Mouse (Mus musculus): ENCODE results near the gene Cxcl16.
"Not testable (repeated sequence)": the region's sequence is repeated elsewhere in the genome, so short reads cannot be mapped to it uniquely, and the experiment has no call there.

Cxcl16 gene

GRCm38 (mm10) chr11:70459601-70460101 lies at the start of gene Cxcl16:
Cxcl16 (minus strand) TSS chr11:70459984.
- no peak for DNase-seq

GRCm38 (mm10) chr11:70506962-70507515 lies 47.3 kb upstream of the Cxcl16 start:
- DNase-seq, result no peak

DNA sequence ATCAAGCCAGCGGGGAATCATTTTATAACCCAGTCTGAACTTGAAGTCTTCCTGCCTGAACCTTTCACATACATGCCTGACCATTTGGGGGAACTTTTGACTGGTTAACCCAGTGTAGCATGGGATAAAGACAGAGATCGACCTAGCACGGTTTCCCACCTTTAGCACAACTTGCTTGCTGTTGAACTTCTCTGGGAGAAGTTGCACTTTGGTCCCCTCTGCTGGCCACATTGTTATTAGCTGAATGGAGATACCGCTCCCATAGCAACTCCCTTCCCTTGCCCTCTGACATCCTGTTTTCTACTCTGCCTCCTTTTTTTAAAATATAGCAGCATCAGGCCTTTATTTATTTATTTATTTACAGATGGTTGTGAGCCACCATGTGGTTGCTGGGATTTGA lies 46.6 kb upstream of the Cxcl16 start:
- DNase-seq, result no peak

- no peak for DNase-seq
Measured at GRCm38 (mm10) chr11:70504970-70505369, 45.2 kb upstream of the Cxcl16 start, which contains the start of gene Tm4sf5. Tm4sf5 (plus strand) TSS chr11:70505244.

DNA sequence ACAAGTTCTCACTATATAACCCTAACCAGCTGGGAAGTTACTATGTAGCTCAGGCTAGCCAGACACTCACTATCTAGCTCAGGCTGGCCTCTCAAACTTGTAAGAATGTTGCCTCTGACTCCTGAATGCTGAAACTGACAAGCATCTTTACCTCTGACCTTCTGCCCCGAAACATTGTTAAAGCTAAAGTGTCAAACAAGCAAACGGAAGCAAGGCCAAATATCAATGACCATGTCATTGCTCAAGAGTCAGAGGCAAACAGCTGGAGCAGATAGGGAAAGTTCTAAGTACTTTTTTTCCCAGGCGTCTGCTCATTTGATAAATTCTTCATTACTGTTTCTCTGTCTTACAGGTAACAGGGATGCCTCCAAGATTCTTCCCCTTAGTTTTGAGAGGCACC lies 42.2 kb upstream of the Cxcl16 start:
- DNase-seq, result no peak

DNA sequence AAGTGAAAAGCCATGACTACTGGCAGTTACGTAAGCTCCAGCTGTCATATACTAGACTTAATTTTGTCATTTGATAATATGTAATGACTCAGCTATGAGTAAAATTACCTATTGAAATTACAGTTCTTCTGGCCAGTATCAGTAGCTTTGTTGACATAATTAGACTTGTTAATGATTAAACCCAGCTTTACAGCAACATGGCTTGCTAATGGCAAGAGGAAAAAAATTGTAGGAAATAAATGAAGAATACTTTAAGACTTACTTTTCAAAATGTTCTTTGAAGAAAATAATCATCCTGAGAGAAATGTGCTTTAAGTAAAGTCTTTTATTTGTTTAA lies 40.7 kb upstream of the Cxcl16 start:
- DNase-seq, result no peak

DNA sequence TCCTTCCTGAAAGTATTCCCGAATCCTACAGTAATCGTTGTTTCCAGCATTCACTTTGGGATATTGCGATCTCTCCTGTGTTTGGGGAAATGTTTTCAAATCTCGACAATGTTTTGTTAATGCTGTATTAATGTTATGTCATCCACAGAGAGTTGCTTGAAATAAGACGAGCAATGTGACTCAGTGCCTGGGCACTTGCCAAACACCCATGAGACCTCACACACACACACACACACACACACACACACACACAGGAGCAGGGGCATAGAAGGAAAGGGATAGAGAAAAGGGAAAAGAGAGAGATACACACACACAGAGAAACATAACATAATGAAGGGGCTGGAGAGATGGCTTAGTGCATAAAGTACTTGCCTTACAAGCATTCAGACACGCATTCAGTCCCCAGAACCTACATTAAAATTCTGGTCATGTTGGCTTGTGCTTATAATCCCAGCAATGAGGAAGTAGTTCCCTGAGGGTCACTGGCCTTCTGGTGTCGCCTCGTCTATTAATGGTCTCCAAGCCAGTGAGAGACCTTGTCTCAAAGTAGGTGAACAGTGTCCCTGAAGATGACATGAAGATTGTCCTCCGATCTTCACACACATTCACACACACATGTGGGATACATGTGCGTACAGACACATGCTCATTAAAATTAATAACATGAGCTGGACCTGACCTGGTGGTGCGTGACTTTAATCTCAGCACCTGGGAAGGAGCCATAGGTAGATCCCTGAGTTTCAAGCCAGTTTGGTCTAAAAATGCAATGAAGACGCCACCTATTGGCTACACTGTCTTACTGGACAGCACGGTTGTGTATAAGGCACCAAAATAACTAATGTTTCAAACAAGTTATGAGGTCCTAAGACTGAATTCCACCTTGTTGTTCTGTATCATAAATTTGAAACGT lies 40.0 kb upstream of the Cxcl16 start:
- DNase-seq, result no peak

GRCm38 (mm10) chr11:70489684-70490083 lies 29.9 kb upstream of the Cxcl16 start:
- DNase-seq, result no peak

DNA sequence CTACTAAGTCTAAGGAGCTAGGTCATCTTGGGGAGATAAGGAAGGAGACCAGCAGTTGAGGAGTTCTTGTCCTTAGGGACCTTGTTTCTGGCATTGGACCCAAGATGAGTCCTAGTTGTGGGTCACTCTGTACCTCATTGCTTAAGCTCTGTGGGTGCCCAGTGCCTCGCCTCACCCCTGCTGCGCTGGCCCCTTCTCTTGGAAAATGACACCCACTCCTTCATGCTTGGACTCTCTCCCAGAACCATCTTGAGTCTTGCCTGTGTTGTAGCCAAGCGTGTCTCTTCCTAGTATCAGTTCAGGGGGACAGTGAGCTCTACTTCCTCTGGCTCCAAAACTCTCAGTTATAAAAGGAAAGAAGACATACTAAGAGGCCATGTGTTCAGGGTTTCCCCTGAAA lies 29.4 kb upstream of the Cxcl16 start:
- DNase-seq, result no peak

DNA sequence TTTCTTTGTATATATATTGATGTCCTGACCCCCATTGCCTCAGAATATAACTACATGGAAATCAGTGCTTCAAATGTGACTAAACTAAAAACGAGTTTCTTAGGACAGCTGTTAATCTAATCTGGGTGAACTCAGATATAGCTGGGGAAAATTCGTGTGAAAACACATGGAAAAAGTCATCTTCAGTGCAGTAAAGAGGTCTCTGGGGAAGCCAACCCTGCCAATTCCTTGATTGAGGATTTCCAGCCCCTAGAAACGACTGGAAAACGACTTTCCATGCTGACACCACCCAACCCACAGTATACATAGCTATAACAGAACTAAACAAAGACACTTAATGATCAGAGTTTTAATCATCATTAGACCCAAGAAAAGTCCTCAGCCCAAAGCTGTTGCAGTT lies 28.0 kb upstream of the Cxcl16 start:
- no peak for DNase-seq

DNA sequence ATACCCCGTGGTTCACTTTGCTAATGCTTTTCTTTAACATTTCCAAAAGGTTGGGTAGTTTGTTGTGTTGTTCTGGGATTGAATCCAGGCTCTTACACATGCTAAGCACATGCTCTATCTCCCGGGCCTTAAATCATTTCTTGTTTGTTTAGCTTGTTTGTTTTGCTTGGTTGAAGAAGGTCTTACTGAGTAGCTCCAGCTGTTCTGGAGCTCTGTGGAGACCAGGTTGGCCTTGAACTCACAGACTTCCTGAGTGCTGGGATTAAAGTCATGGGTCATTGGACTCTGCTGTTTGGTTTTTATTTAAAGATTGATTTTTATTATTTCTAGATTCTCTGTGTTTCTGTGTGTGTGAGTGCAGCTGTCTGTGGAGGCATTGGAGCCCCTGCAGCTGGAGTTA lies 25.7 kb upstream of the Cxcl16 start:
- DNase-seq, result no peak

GRCm38 (mm10) chr11:70474872-70475534 lies 15.2 kb upstream of the Cxcl16 start:
- no peak for DNase-seq

GRCm38 (mm10) chr11:70473291-70473690 lies 13.5 kb upstream of the Cxcl16 start:
- not testable (repeated sequence) for DNase-seq

DNA sequence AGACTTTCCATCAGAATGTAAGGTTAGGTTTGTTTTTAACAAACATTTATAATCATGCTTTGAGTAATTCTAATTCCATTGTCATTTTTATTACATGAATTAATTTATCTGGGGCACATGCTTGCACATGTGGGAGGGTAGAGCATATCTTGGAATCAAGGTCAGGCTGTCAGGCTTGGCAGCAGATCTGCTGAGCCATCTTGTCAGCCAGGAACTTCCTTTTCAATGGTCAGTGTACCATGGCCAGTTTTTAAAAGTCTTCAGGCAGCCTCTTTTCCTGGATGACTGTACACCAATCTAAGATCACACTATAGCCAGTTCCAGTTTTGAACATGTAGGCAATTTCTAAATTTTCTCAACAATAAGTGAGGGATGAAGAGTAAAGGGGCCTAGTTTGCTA lies 12.9 kb upstream of the Cxcl16 start:
- DNase-seq, result no peak

DNA sequence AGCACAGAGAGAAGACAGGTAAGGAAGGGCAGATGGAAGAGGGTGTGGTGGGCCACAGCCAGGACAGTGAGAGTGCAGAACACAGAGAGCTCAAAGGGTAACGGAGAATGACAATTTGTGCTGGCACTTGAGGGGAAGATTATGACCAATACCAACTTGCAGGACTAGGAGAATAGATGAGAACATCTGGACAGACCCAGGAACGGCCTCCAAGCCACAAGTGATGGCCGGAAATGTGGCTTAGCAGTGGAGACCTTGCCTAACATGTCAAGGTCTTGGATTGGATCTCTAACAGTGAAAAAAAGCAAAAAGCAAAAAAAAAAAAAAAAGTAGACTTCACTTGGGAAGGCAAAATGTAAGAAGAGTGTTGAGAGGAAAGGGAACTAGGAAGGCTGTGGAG lies 10.0 kb upstream of the Cxcl16 start:
- DNase-seq, result no peak

DNA sequence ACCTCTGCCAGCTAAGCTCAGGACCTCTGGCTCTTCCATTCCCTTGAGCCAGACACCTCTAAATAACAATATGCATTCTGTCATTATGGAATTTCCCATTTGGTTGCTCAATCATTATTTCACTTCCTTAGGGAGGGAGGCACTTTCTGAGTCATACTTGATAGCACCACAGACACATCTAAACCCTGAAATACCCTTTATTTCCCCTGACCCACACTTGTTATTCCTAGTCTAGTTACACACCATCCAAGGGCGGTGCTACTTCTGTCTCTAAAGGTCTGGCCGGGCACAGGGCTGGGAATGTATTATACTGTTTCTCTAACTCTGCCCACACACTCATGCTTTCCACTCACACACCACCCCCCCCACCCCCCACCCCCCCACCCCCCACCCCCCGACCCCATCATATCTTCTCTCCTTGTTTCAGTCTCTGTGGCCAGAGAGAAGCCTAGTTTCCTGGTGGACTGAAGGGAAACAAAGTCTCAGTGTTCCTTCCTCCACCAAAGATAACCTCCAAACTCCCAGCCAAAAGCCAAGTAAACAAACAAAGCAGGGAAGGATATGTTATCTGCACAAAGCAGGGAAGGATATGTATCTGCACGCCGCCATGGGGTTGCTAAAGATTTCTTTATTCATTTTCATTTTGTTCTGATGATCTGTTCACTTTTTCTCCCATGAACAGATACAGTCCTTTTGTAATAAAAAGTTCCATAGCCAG lies 8.3 kb upstream of the Cxcl16 start:
- DNase-seq, result no peak

DNA sequence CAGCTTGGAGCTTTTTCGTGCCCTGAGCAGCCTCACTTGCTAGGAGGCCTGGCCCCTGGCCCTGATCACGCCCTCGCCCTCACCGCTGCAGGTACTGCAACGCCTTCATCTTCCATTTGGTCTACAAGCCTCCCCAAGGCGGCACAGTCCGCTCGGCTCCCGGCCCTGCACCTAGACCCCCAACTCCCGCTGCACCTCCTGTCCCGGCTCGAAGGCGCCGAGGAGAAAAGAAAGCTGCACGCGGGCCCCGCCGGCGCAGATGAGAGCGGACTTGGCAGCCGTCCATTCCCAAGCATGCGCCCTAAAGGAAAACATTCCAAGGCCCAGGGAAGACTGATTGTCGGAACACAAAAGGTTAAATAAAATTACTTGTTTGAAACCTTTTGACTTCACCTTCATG lies 6.0 kb upstream of the Cxcl16 start:
- DNase-seq, result no peak

- DNase-seq, result no peak
Measured at GRCm38 (mm10) chr11:70465211-70465610, 5.4 kb upstream of the Cxcl16 start.

DNA sequence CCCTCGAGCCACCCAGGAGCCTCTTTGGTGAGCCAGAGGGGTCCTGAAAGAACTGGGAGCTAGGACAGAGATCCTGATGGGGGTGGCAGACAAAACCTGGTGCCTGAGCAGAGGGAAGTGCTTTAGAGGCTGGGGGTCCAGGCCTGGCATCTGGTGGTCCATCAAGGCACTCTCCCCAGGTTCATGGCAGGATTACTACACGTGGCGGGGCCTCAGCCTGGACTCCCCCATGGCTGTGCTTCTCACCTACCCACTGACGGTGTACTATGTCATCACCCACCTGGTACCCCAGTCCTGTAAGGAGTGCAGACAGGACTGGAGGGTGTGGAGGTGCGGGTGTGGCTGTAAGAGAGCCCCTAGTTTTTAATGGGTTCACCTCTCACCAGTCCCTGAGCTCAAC lies 4.2 kb upstream of the Cxcl16 start:
- no peak for DNase-seq

DNA sequence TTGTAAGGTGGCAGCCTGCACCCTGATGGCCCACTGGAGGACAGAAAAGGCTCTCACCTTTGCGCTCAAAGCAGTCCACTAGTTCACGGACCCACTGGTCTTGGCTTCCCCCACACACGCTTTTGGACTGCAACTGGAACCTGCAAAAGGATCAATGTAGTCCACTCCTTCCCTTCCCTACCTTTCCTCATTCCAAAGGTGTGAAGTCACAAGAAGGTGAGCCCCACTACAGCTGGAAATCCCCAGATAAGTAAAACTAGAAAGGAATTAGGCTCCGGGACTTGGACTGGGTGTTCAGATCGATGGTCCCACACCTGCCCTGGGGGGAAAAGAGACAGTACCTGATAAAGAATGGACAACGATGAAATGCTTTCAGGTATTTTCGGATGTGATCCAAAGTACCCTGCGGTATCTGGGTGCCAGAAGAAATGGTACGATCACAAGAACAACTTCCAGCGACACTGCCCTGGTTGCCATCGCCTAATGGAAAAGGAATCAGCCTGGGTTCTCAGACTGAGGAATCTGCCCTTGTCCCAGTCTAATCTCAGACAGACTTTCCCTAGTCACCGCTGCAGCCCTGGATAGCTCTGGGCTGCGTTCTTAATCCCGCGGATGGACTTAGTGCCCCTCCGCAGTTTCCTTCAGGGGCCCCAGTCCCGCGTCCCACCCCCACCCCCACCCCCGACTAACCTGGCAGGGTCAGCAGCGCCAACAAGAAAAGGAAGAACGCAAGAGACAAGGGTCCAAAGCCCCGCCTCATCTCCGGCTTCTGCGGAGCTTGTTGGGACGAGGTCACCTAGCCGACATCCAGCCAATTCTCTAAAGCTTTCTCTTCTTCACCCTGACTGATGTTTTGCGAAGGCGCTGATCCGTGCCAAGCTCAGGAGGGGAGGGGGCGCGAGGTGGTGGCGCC lies 840 bp downstream of the Cxcl16 start, which contains the start of gene Zmynd15:
TSS of gene Zmynd15 (plus strand) at position 746 of the 913 bp plus-strand sequence.
- no peak for DNase-seq

- DNase-seq, result no peak
Measured at GRCm38 (mm10) chr11:70453261-70454044, 6.3 kb downstream of the Cxcl16 start.
